Mouse (Mus musculus) hematopoietic stem cell, adult 5-6 weeks (primary cell): Measurements from ENCODE around the gene Pla2g1b. TPM values are rescaled to one million over a fixed set of nuclear protein-coding genes. Genes with fewer than 3 reads are reported as not detected.
A peak's percentile ranks its signal among the peaks of the same experiment; 100 is the strongest.
"Not testable (repeated sequence)": the region's sequence is repeated elsewhere in the genome, so short reads cannot be mapped to it uniquely, and the experiment has no call there.

Experiments used
- ATAC-seq, 2 experiments: fragments of 125-278 bp in 1 of 2; replicated peaks in 1 of 2; 2 replicates each; pipeline ENCODE4 v1.8.0; 2016 to 2017; ENCODE audit warnings: inconsistent platforms in 2 of 2, mild to moderate bottlenecking in 2 of 2, moderate number of reproducible peaks in 2 of 2, low read depth in 1 of 2, moderate TSS enrichment in 1 of 2; ENCODE audit not compliant: low FRiP score in 2 of 2, poor library complexity in 2 of 2, severe bottlenecking in 2 of 2, insufficient read depth in 1 of 2, low TSS enrichment in 1 of 2
- total RNA-seq: library from RNA; stranded (forward); fragments of 172-1452, 232-1000 nt; gene quantifications from 2 replicates; pipeline ENCODE4 v1.2.3, GENCODE M21; 2017

Pla2g1b gene
- total RNA-seq, 1 experiment from 2014 or later: not detected

GRCm38 (mm10) chr5:115438667-115439066 lies 27.4 kb upstream of the Pla2g1b start:
- no peak for ATAC-seq

- ATAC-seq: peak; percentile 64 to 79
Measured at GRCm38 (mm10) chr5:115441205-115441849, 24.7 kb upstream of the Pla2g1b start.

GRCm38 (mm10) chr5:115442663-115443062 lies 23.4 kb upstream of the Pla2g1b start:
- not testable (repeated sequence) for ATAC-seq

- no peak for ATAC-seq
Measured at GRCm38 (mm10) chr5:115444130-115444529, 21.9 kb upstream of the Pla2g1b start.

GRCm38 (mm10) chr5:115447108-115447507 lies 19.0 kb upstream of the Pla2g1b start:
- no peak for ATAC-seq

GRCm38 (mm10) chr5:115449247-115449646 lies 16.8 kb upstream of the Pla2g1b start:
- no peak for ATAC-seq

GRCm38 (mm10) chr5:115450410-115451317 lies 15.4 kb upstream of the Pla2g1b start:
- ATAC-seq: no peak

GRCm38 (mm10) chr5:115454422-115455090 lies 11.5 kb upstream of the Pla2g1b start:
- ATAC-seq: no peak

- ATAC-seq: no peak
Measured at GRCm38 (mm10) chr5:115455838-115456237, 10.2 kb upstream of the Pla2g1b start.

GRCm38 (mm10) chr5:115458918-115459317 lies 7.1 kb upstream of the Pla2g1b start:
- no peak for ATAC-seq

GRCm38 (mm10) chr5:115464408-115465115 lies 1.5 kb upstream of the Pla2g1b start:
- no peak for ATAC-seq

GRCm38 (mm10) chr5:115469791-115470190 lies 3.7 kb downstream of the Pla2g1b start:
- no peak for ATAC-seq

GRCm38 (mm10) chr5:115470766-115471531 lies 4.9 kb downstream of the Pla2g1b start:
- peak; percentile 61 to 73; a peak in 3 of 4 replicates for ATAC-seq

- no peak for ATAC-seq
Measured at GRCm38 (mm10) chr5:115473191-115473590, 7.1 kb downstream of the Pla2g1b start.

- ATAC-seq: peak in 1 of 2 experiments; percentile 20; a peak in 1 of 4 replicates
Measured at GRCm38 (mm10) chr5:115474174-115474828, 8.2 kb downstream of the Pla2g1b start.
